Mouse (Mus musculus): ENCODE results near the gene Uhrf2.
A peak's percentile ranks its signal among the peaks of the same experiment; 100 is the strongest.
"Not testable (repeated sequence)": the region's sequence is repeated elsewhere in the genome, so short reads cannot be mapped to it uniquely, and the experiment has no call there.

Uhrf2 gene

DNA sequence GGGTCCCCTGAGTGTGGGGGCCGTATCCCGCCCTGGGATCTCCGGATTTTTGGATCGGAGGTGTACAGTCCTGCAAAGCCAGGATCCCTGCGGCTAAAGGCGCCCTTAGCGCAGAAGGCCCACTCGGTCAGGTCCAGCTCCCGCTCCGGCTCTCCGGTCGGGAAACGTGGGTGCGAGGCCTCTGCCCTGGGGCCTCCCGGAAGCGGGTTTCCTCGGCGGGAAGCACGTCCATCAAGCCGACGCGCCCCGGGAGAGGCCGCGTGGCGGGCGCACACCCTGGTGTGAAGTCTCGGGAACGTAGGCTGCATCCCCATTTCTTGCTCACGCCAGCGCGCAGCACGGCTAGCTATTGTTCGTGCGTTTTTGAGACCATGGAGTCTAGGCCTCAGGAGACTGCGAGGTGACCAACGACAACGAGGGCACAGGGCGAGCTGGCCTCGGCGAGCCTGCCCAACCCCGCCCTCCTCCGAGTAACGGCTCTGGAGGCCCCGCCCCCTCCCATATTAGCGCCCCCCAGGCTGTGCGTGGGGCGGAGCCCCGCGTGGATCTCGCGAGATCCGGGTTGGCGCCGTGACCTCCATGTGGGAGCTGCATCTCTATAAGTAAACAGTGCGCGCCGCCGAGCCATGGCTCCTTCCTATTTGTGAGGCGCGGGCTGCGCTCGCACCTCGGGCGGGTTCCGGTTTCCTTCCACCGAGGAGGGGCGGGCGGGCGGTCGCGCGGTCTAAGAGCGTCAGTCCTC, at the start of gene Uhrf2:
Uhrf2 (plus strand) TSS at position 620 of the 742 bp plus-strand sequence.
- DNase-seq (ENCODE audit: low read depth, low spot score), result peak; percentile 85

- DNase-seq (ENCODE audit: low read depth, low spot score), result no peak
These were observed 45.9 kb upstream of the Uhrf2 start for GRCm38 (mm10) chr19:29984208-29985005.

GRCm38 (mm10) chr19:29986464-29987091, 43.7 kb upstream of the Uhrf2 start:
- DNase-seq (ENCODE audit: low read depth, low spot score), result no peak

GRCm38 (mm10) chr19:30000406-30001365, 29.6 kb upstream of the Uhrf2 start:
- no peak for DNase-seq (ENCODE audit: low read depth, low spot score)

DNA sequence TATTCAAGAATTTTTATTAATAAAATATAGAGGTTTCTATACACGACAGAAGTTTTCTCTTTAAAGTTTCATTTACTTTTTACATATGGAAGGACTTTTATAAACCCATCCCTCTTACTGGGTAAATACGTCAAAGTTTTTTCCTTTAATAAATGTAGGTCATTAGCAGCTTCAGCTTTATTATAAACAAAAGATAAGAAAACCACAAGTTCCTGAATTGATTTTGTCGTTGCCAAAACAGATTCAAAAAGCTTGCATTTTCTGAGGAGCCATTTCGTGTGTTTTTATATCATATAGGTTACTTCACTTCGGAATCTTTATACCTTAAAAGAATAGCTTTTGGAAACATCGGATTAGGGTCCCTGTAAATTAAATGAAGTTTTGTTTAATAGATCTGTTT, 28.8 kb upstream of the Uhrf2 start:
- DNase-seq (ENCODE audit: low read depth, low spot score), result no peak

DNA sequence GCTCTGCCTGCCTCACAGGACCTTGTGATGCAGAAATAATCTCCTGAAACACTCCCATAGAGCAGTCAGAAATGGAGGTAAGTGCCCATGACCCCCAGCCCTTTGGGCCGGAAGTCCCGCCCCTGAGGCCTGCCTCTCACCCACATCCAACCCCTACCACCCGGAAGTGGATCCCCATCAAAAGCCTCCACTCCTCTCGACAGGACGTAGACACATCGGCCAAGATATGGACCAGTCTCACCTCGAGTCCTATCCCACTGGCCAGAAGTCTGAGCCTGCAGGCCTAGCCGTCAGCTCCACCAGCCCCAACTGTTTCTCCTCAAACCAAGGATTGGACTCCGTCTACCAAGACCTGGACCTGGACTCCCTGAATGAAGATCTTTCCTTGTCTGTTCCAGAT, 26.7 kb upstream of the Uhrf2 start, which contains the start of gene Trpd52l3:
Trpd52l3 (plus strand) TSS at position 170 of the 400 bp plus-strand sequence.
- DNase-seq (ENCODE audit: low read depth, low spot score), result no peak

DNA sequence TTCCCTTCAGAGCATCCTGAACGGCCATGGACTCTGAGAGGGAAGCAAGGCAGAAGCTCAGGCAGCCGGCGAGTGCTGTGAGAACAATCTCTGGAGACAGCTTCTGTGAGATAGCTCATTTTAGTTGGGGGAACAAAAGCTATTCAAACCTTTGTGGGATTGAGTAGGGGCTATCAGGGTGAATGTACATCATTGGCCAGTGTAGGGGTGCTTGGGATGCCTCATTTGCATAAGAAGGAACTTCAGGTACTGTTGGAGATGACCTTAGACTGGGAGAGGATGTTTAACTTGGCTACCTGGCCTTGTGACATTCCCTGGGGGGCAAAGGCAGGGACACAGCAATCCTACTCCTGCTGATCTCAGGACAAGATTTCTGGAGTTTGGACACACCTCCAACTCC, 23.9 kb upstream of the Uhrf2 start:
- DNase-seq (ENCODE audit: low read depth, low spot score), result no peak

DNA sequence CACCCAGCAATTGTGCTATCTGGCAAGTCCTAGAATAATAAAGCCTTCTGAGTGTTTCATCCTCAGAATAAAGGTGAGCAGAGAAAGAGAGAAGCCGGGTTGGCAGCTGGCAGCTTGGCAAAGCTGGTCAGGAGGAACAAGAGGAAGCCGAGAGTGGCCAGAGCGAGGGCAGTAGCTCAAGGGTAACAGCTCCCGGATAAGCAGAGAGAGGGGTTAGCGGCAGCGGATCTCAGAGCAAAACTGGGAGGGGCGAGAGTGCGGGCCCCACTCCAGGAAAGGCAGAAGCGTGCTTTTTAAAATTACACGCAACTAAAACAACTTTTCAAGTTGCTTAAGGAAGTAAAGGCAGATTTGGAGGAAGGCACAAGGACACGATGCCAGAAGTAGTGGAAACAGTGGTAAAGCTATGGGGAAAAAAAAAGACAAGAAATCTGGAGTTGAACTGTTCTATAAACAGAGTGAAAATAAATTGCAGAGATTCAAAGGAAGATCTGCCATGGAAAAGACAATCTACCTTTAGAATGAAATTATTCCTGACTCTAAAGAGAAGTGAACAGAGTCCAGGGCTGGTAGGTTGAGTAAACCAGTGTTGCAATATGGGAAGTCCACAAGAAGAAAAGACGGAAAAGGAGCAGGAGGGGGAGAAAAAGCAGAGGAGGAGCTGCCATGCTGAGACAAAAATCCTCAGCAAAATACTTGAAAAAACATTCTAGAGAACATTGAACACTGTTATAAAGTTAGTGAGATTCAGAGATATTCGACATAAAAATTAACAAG, 19.6 kb upstream of the Uhrf2 start:
- DNase-seq (ENCODE audit: low read depth, low spot score), result no peak

GRCm38 (mm10) chr19:30014331-30014730, 16.0 kb upstream of the Uhrf2 start:
- no peak for DNase-seq (ENCODE audit: low read depth, low spot score)

DNA sequence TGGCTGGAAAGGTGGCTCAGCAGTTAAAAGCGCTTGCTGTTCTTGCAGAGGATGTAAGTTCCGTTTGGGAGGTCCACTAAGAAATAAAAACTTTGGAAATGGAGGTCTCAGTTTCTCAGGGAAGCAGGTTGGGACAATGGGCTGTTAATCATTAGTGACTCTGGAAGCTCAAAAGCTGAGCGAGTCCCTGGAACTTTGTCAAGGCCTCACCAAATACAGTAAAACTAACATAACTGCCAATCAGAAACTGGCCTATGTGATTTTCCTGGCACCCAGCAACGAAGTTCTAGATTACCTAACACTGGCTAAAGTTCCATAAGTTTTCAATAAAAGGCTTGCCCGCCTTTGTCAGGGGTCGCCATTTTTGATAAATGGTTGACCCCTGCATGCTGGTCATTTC, 14.2 kb upstream of the Uhrf2 start:
- DNase-seq (ENCODE audit: low read depth, low spot score), result no peak

DNA sequence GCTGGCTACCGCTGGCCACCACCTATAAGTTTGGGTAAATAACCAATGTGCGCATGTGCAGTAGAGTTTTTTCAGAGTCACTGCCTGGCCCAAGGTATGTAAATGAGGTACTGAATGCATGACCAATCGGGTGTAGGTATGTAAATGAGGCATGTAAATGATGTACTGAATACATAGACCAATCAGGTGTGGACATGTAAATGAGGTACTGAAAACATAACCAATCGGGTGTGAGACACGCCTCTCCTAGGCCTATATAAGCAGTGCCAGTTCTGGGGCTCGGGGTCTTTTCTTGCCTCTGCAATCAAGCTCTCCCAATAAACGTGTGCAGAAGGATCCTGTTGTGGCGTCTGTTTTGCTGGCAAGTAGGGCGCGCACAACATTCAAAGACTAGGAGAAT, 6.9 kb upstream of the Uhrf2 start:
- not testable (repeated sequence) for DNase-seq (ENCODE audit: low read depth, low spot score)

GRCm38 (mm10) chr19:30029002-30029710, 1.2 kb upstream of the Uhrf2 start:
- peak; percentile 64 for DNase-seq (ENCODE audit: low read depth, low spot score)

GRCm38 (mm10) chr19:30030636-30031467, 539 bp downstream of the Uhrf2 start:
- DNase-seq (ENCODE audit: low read depth, low spot score), result no peak

GRCm38 (mm10) chr19:30031468-30031931, 1.2 kb downstream of the Uhrf2 start:
- no peak for DNase-seq (ENCODE audit: low read depth, low spot score)

DNA sequence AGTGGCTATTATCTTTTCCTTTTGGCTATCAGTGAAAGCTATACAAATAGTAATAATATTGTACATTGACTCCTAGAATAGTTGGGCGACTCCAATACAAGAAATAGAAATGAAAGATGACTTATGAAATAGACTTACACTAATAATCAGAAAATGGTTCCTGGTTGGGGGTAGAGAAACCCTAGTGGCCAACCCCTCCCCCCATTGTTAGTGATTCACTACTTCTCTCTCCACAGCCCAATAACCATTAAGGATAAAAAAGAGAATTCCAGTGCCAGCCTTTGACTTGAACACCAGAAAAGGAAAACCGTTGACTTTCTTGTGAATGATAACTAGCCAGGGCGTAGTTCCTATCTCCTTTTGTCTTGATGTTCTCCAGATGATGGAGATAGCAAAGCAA, 1.9 kb downstream of the Uhrf2 start:
- no peak for DNase-seq (ENCODE audit: low read depth, low spot score)

GRCm38 (mm10) chr19:30035361-30035760, 5.0 kb downstream of the Uhrf2 start:
- no peak for DNase-seq (ENCODE audit: low read depth, low spot score)

DNA sequence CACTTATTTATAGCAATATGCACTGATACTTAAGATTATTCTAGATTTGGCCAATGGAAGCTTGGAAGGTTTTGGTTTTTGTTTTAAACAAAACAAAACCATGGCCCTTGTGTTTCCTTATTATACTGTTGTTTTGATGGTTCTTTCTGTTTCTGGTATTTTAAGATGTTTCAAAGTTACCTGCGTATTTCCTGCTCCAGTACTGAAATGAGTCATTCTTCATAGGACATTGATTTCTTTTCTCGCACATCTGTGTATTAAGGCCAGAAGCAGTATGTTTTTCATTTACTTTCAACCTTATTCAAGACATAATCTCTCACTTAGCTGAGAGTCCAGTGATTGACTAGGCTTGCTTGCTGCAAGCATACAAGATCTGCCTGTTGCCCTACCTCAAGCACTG, 13.4 kb downstream of the Uhrf2 start:
- DNase-seq (ENCODE audit: low read depth, low spot score), result no peak

GRCm38 (mm10) chr19:30044630-30045029, 14.3 kb downstream of the Uhrf2 start:
- no peak for DNase-seq (ENCODE audit: low read depth, low spot score)

DNA sequence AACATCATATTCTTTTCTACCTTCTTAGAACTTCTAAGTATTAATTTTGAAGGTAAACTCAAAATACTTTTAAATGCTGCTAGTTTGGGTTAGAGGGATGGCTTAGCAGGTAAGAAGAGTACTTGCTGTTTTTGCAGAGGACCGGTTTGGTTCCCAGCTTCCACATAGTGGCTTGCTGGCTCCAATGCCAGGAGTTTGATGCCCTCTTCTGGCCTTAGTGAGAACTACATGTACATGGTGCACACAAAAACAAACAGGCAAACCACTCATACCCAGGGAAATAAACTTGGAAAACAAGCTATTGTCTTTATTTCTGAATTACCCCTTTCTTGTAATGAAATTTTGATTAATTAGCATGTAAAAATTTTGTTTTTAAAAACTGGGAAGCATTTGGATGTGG, 15.5 kb downstream of the Uhrf2 start:
- no peak for DNase-seq (ENCODE audit: low read depth, low spot score)
